Mouse (Mus musculus) spleen, postnatal 0 days (tissue): Measurements from ENCODE around the gene Mpv17l2. TPM values are rescaled to one million over a fixed set of nuclear protein-coding genes. Genes with fewer than 3 reads are reported as not detected.

ENCODE experiments used
- polyA plus RNA-seq: library from polyadenylated mRNA; unstranded; fragments of >200 nt; fragmentation: Nextera tagmentation; extraction: Ambion mirVana; gene quantifications from 2 replicates; pipeline ENCODE4 v1.2.1, GENCODE M21; 2015

Gene Mpv17l2
- polyA plus RNA-seq: 53.7 and 56.1 TPM in 2 replicates

GRCm38 (mm10) chr8:70760775-70761406, at the start of gene Mpv17l2:
TSS of gene Mpv17l2 (minus strand) at chr8:70760946.

DNA sequence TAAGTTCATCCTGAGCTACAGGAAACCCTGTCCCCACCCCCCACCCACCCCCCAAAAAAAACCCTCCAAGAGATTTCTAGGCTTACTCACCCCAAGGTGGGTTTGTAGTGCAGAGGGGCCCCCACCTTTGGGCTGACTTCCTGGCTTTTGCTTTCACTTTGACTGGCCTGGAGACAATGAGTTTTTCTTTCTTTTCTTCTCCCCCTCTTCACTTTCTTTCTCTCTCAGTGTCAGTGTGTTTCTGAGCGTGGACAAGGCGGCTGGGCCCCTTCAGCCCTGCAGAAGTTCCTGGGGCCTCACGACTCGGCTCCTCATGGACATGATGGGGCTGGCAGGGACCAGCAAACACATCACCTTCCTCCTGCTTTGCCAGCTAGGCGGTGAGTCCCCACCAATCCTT, 47.5 kb upstream of the Mpv17l2 start, which contains the start of gene Il12rb1:
TSS of gene Il12rb1 (plus strand) at position 211 of the 400 bp plus-strand sequence.

GRCm38 (mm10) chr8:70804481-70805206, 43.9 kb upstream of the Mpv17l2 start, which contains the start of gene Mast3:
TSS of gene Mast3 (minus strand) at chr8:70805054.

GRCm38 (mm10) chr8:70776496-70777444, 16.0 kb upstream of the Mpv17l2 start, which contains the start of gene Pik3r2:
TSS of gene Pik3r2 (minus strand) at chr8:70776713.

GRCm38 (mm10) chr8:70754043-70754870, 6.5 kb downstream of the Mpv17l2 start, which contains the start of gene Rab3a:
TSS of gene Rab3a (plus strand) at chr8:70754679.

GRCm38 (mm10) chr8:70723486-70724210, 37.1 kb downstream of the Mpv17l2 start, which contains the start of gene Pde4c:
TSS of gene Pde4c (plus strand) at chr8:70723720.

DNA sequence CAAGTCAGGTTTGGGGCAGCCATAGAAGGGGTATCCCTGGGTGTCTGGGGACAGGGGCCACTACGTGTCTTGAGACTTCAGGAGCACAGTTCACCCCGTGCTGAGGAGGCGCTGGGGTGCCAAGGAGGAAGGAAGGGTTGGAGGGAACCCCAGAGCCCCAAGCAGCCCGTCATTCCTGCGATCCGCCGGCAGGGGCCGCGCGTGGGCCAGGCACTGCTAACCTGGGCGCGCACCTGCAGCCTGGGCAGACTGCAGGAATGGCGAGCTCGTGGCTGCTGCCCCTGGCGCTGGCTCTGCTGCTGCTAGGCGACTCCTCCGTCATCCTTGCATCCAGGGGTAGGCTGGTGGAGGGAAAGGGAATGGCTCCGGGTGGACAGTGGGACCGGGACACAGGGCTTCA, 42.4 kb downstream of the Mpv17l2 start, which contains the start of gene Gm3336:
TSS of gene Gm3336 (plus strand) at position 247 of the 400 bp plus-strand sequence.

Other genes starting within 250 kb of the Mpv17l2 start
- gene Fkbp8, start 233.2 kb downstream of the Mpv17l2 start, polyA plus RNA-seq: 177 and 190 TPM in 2 replicates
- gene Kxd1, start 233.0 kb downstream of the Mpv17l2 start, polyA plus RNA-seq: 46.7 and 49.2 TPM in 2 replicates
- gene Ell, start 221.5 kb downstream of the Mpv17l2 start, polyA plus RNA-seq: 9.3 and 10.1 TPM in 2 replicates
- gene Isyna1, start 166.6 kb downstream of the Mpv17l2 start, polyA plus RNA-seq: 50.4 and 57.8 TPM in 2 replicates
- gene Ssbp4, start 152.1 kb downstream of the Mpv17l2 start, polyA plus RNA-seq: 80.1 and 80.6 TPM in 2 replicates
- 10.7 and 14.6 TPM in 2 replicates for gene Lrrc25, start 144.8 kb downstream of the Mpv17l2 start, polyA plus RNA-seq
- 0.79 and 0.93 TPM in 2 replicates for gene Gdf15, start 128.5 kb downstream of the Mpv17l2 start, polyA plus RNA-seq
- gene Pgpep1, start 100.6 kb downstream of the Mpv17l2 start, polyA plus RNA-seq: 13.5 and 15.4 TPM in 2 replicates
- 209 and 217 TPM in 2 replicates for gene Lsm4, start 87.7 kb downstream of the Mpv17l2 start, polyA plus RNA-seq
- 33.3 and 37.5 TPM in 2 replicates for gene Jund, start 62.0 kb downstream of the Mpv17l2 start, polyA plus RNA-seq
- gene Iqcn, start 57.5 kb downstream of the Mpv17l2 start, polyA plus RNA-seq: not detected in 2 replicates
- gene Gm3336, start 42.4 kb downstream of the Mpv17l2 start, polyA plus RNA-seq: 0.16 TPM in 1 of 2 replicates, not detected in the other
- 0.16 and 0.24 TPM in 2 replicates for gene Pde4c, start 37.2 kb downstream of the Mpv17l2 start, polyA plus RNA-seq
- gene Rab3a, start 6.3 kb downstream of the Mpv17l2 start, polyA plus RNA-seq: 4.8 and 5.3 TPM in 2 replicates
- gene Pik3r2, start 15.8 kb upstream of the Mpv17l2 start, polyA plus RNA-seq: 22.8 and 27.4 TPM in 2 replicates
- 12.4 and 14.1 TPM in 2 replicates for gene Mast3, start 44.1 kb upstream of the Mpv17l2 start, polyA plus RNA-seq
- gene Il12rb1, start 47.5 kb upstream of the Mpv17l2 start, polyA plus RNA-seq: 0.60 and 0.93 TPM in 2 replicates
- 13.1 and 15.0 TPM in 2 replicates for gene Arrdc2, start 78.8 kb upstream of the Mpv17l2 start, polyA plus RNA-seq
- 0.36 and 0.52 TPM in 2 replicates for gene Kcnn1, start 102.3 kb upstream of the Mpv17l2 start, polyA plus RNA-seq
- 54.8 and 56.6 TPM in 2 replicates for gene Ccdc124, start 113.0 kb upstream of the Mpv17l2 start, polyA plus RNA-seq
- gene Slc5a5, start 131.8 kb upstream of the Mpv17l2 start, polyA plus RNA-seq: 0.05 and 0.07 TPM in 2 replicates
- gene Rpl18a, start 136.5 kb upstream of the Mpv17l2 start, polyA plus RNA-seq: 4,461 and 4,565 TPM in 2 replicates
- gene Map1s, start 145.0 kb upstream of the Mpv17l2 start, polyA plus RNA-seq: 18.8 and 21.9 TPM in 2 replicates